19 mouse cellular contexts compared by ENCODE assay signal in the genomic region with DNA sequence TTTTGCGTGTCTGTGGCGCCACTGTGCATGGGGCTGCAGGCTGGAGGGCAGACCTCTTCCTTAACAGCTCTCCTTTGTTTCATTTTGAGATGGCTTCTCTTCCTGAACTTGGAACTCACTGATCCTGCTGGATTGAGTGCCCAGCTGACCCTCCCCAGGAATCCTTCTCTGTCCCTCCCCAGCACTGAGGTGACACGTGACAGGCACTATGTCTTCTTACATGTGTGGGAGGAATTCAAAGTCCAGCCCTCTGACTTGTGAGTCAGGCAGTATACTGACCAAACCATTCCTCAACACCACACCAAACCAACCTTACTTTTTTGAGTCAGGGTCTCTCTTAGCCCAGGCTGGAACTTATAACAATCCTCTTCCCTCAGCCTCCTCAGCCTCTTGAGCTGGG. TPM values are rescaled to one million over a fixed set of nuclear protein-coding genes. Genes with fewer than 3 reads are reported as not detected.
DNase-seq lines count a peak whose midpoint lies in the region; ATAC-seq and TF ChIP-seq lines count a peak whose summit lies in the region.
"Had no signal": no experiment of that assay in that cellular context is flagged by ENCODE, and none has a peak within 500 bp of the region (broad histone marks: within the 10 kb centered on the region; RNA-seq: fewer than 3 reads in every experiment).

No protein-coding gene starts in this region.

- no peak for ATAC-seq in heart, embryonic 15.5 days (replicated peaks; ENCODE audit: insufficient number of reproducible peaks, insufficient read depth, low FRiP score, low read depth)
- ATAC-seq in embryonic facial prominence, embryonic 13.5 days (ENCODE audit: insufficient number of reproducible peaks, insufficient read depth, low FRiP score, low TSS enrichment, low read depth), result no peak
- ATAC-seq in hindbrain, embryonic 11.5 days (ENCODE audit: low FRiP score), result no peak
- ATAC-seq: forebrain, embryonic 16.5 days; hindbrain, embryonic 16.5 days had no signal

- TF ChIP-seq POLR2A in small intestine, adult 2 months (IDR thresholded peaks at IDR 0.05; ENCODE audit: low read depth, low read length), result no peak

- no peak for DNase-seq in heart, postnatal 10 days
- no peak for DNase-seq in left cerebral cortex, adult 2 months (ENCODE audit: extremely low spot score in 1 of 2, low spot score in 2 of 2)
- DNase-seq in left cerebral cortex, adult 11 months (ENCODE audit: low spot score), result no peak
- DNase-seq in retina, postnatal 1 day, result no peak
- no peak for DNase-seq in hindbrain, embryonic 11.5 days (ENCODE audit: low spot score)
- DNase-seq: cerebellum, adult 11-12 months; gastrocnemius, postnatal 10 days; left cerebral cortex, postnatal 4 days; liver, embryonic 13.5 days; thymus, adult 2 months had no signal

- peak overlapping the region; percentile 37 for H3K27ac ChIP-seq in heart, embryonic 15.5 days
- 0 out of 2 replicates have a peak overlapping the region, but pooled peaks have one; percentile 24 for H3K27ac ChIP-seq in left cerebral cortex, adult 2 months
- H3K27ac ChIP-seq in embryonic facial prominence, embryonic 13.5 days, result peak overlapping the region; percentile 49; the same call in 1 of the 2 replicates
- 0 out of 2 replicates have a peak overlapping the region, but pooled peaks have one; percentile 1 for H3K27ac ChIP-seq in small intestine, adult 2 months (ENCODE audit: insufficient read depth, low read depth, low read length)
- H3K27ac ChIP-seq in hindbrain, embryonic 11.5 days (ENCODE audit: low read depth, low read length), result no peak overlapping the region
- H3K27ac ChIP-seq: liver, embryonic 13.5 days; midbrain, embryonic 12.5 days had no signal

- no peaks in the 10 kb centered on the region for H3K27me3 ChIP-seq in heart, embryonic 15.5 days
- no peaks in the 10 kb centered on the region for H3K27me3 ChIP-seq in embryonic facial prominence, embryonic 13.5 days
- H3K27me3 ChIP-seq in small intestine, adult 2 months (ENCODE audit: control insufficient read depth, insufficient read depth, low read length), result no peaks in the 10 kb centered on the region
- no peaks in the 10 kb centered on the region for H3K27me3 ChIP-seq in hindbrain, embryonic 11.5 days (ENCODE audit: control insufficient read depth, insufficient read depth, low read length)
- H3K27me3 ChIP-seq: liver, embryonic 13.5 days; midbrain, embryonic 12.5 days had no signal

- no peak overlapping the region for H3K4me3 ChIP-seq in heart, embryonic 15.5 days
- no peak overlapping the region for H3K4me3 ChIP-seq in left cerebral cortex, adult 2 months
- H3K4me3 ChIP-seq in embryonic facial prominence, embryonic 13.5 days, result no peak overlapping the region
- H3K4me3 ChIP-seq in small intestine, adult 2 months (ENCODE audit: low read depth, low read length), result no peak overlapping the region
- no peak overlapping the region for H3K4me3 ChIP-seq in hindbrain, embryonic 11.5 days (ENCODE audit: low read depth, low read length)
- H3K4me3 ChIP-seq: erythroblast, embryonic 14.5 days; liver, embryonic 13.5 days; midbrain, embryonic 12.5 days had no signal

- no peaks in the 10 kb centered on the region for H3K36me3 ChIP-seq in heart, embryonic 15.5 days
- H3K36me3 ChIP-seq in embryonic facial prominence, embryonic 13.5 days, result no peaks in the 10 kb centered on the region
- H3K36me3 ChIP-seq in small intestine, adult 2 months (ENCODE audit: control insufficient read depth, insufficient read depth, low read length), result no peaks in the 10 kb centered on the region
- no peaks in the 10 kb centered on the region for H3K36me3 ChIP-seq in hindbrain, embryonic 11.5 days (ENCODE audit: control insufficient read depth, insufficient read depth, low read length)
- H3K36me3 ChIP-seq: G1E; liver, embryonic 13.5 days; midbrain, embryonic 12.5 days had no signal

- H3K4me1 ChIP-seq in heart, embryonic 15.5 days (replicated peaks), result peaks cover 68% of the 10 kb centered on the region
- H3K4me1 ChIP-seq in embryonic facial prominence, embryonic 13.5 days, result peaks cover 48% of the 10 kb centered on the region
- peaks cover 19% of the 10 kb centered on the region; the same call in 1 of the 2 replicates for H3K4me1 ChIP-seq in small intestine, adult 2 months (ENCODE audit: control insufficient read depth, insufficient read depth, insufficient read length, low read length)
- H3K4me1 ChIP-seq in hindbrain, embryonic 11.5 days (replicated peaks; ENCODE audit: control insufficient read depth, insufficient read depth, low read length), result no peaks in the 10 kb centered on the region

- no peaks in the 10 kb centered on the region for H3K9me3 ChIP-seq in heart, embryonic 15.5 days (replicated peaks)
- H3K9me3 ChIP-seq in embryonic facial prominence, embryonic 13.5 days, result no peaks in the 10 kb centered on the region
- H3K9me3 ChIP-seq in hindbrain, embryonic 11.5 days (ENCODE audit: control insufficient read depth, low read length), result no peaks in the 10 kb centered on the region
- H3K9me3 ChIP-seq: G1E; liver, embryonic 13.5 days; midbrain, embryonic 12.5 days had no signal

- no peak overlapping the region for H3K9ac ChIP-seq in heart, embryonic 15.5 days
- H3K9ac ChIP-seq in embryonic facial prominence, embryonic 13.5 days, result no peak overlapping the region
- no peak overlapping the region for H3K9ac ChIP-seq in hindbrain, embryonic 11.5 days (ENCODE audit: low read depth, low read length)
- H3K9ac ChIP-seq: liver, embryonic 13.5 days; midbrain, embryonic 12.5 days had no signal

- no peak overlapping the region for H3K4me2 ChIP-seq in heart, embryonic 15.5 days
- H3K4me2 ChIP-seq in embryonic facial prominence, embryonic 13.5 days, result no peak overlapping the region
- H3K4me2 ChIP-seq in hindbrain, embryonic 11.5 days (replicated peaks; ENCODE audit: low read depth, low read length), result no peak overlapping the region
- H3K4me2 ChIP-seq: heart, embryonic 11.5 days; liver, embryonic 13.5 days; midbrain, embryonic 12.5 days had no signal

- intact Hi-C loops in heart, postnatal 10 days (cut with DNase I), result no loop called here
- intact Hi-C loops in left cerebral cortex, adult 2 months (cut with DNase I), result no loop called here

- no peak for TF ChIP-seq CTCF in left cerebral cortex, adult 2 months (IDR thresholded peaks at IDR 0.05)
- TF ChIP-seq CTCF in small intestine, adult 2 months (IDR thresholded peaks at IDR 0.05; ENCODE audit: extremely low read depth, insufficient read length, insufficient replicate concordance, low read depth, low read length), result no peak

- 50% methylated on average over 3 of the region's 3 CpGs for WGBS in heart, embryonic 15.5 days
- WGBS in embryonic facial prominence, embryonic 13.5 days, result 65% methylated on average over 3 of the region's 3 CpGs
- WGBS in small intestine, adult 2 months, result 69% methylated on average over 3 of the region's 3 CpGs
- 70% methylated on average over 3 of the region's 3 CpGs for WGBS in hindbrain, embryonic 11.5 days

RNA-seq across cellular contexts. Expression of a gene that starts 16.2 kb away (rescaled TPM):
- polyA plus RNA-seq in heart, embryonic 15.5 days (2015; fragmentation: Nextera tagmentation; extraction: Ambion mirVana), result 42.1 and 48.8 TPM in 2 replicates
- total RNA-seq in heart, postnatal 10 days (2021), result 10 to 100 TPM; 79.2 to 91.1 TPM
- 100 to 1,000 TPM; 198 to 229 TPM for total RNA-seq in left cerebral cortex, adult 2 months (2021)
- polyA plus RNA-seq in embryonic facial prominence, embryonic 13.5 days (2015; fragmentation: Nextera tagmentation; extraction: Ambion mirVana), result 44.3 and 47.3 TPM in 2 replicates
- polyA plus RNA-seq in small intestine, adult 2 months (2012; rRNA removed), result 32.6 and 49.2 TPM in 2 replicates
- 36.7 and 36.9 TPM in 2 replicates for polyA plus RNA-seq in hindbrain, embryonic 11.5 days (2014; fragmentation: Nextera tagmentation; extraction: Ambion mirVana)
